Mouse (Mus musculus) E14TG2a.4 (cell line): ENCODE data around the gene Mphosph9.

ENCODE experiments used
- H3K27me3 ChIP-seq: 2 replicates; pipeline ENCODE4 v1.6.1; 2014; ENCODE audit warnings: low read length, control low read depth; ENCODE audit not compliant: insufficient read depth
- H3K36me3 ChIP-seq: 2 replicates; pipeline ENCODE4 v1.6.1; 2014; ENCODE audit warnings: low read length, control low read depth; ENCODE audit not compliant: insufficient read depth
- H3K4me1 ChIP-seq: replicated peaks from 2 replicates; pipeline ENCODE4 v1.6.1; 2014; ENCODE audit warnings: low read depth, low read length, control low read depth
- H3K4me3 ChIP-seq: replicated peaks from 2 replicates; pipeline ENCODE4 v1.5.1; 2014; ENCODE audit warnings: mild to moderate bottlenecking, low read length
- H3K9me3 ChIP-seq: 2 replicates; pipeline ENCODE4 v1.6.1; 2014; ENCODE audit warnings: low read length, control low read depth
- CTCF ChIP-seq: conservative IDR thresholded peaks from 2 replicates; pipeline ENCODE4 v1.5.1; 2014; ENCODE audit warnings: low read length
- NANOG ChIP-seq: IDR thresholded peaks from 2 replicates; pipeline ENCODE4 v1.6.1; 2014; ENCODE audit warnings: borderline replicate concordance, low read length, mixed read lengths
- POU5F1 ChIP-seq: IDR thresholded peaks from 2 replicates; pipeline ENCODE4 v1.6.1; 2014; ENCODE audit warnings: low read length, borderline replicate concordance

Mphosph9 gene

DNA sequence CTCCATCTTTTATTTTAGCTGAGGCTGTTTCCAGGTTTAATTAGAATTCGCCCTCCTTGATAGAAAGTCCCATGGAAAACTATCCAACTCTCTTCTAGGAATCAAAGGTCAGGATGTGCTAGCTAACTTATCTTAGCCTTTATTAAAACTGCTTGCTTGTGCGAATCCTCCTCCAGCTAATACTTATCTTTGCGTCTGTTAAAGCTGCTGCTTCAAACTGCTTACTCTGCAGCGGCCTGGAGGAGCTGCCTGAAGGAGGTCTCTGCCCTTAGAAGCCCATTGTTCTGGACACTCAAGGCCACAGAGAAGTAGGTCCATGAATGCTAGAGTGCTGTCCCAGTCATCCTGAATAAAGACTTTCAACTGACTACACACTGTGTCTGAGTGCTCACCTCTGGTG is 31.3 kb downstream of the Mphosph9 start:
- H3K27me3 ChIP-seq: no peaks in the 10 kb centered on the region
- H3K9me3 ChIP-seq: no peaks in the 10 kb centered on the region
- H3K36me3 ChIP-seq: peaks cover 69% of the 10 kb centered on the region
- H3K4me3 ChIP-seq: no peak overlapping the region
- H3K4me1 ChIP-seq: no peaks in the 10 kb centered on the region
- TF ChIP-seq POU5F1 (no peak), NANOG (no peak), CTCF (no peak)

DNA sequence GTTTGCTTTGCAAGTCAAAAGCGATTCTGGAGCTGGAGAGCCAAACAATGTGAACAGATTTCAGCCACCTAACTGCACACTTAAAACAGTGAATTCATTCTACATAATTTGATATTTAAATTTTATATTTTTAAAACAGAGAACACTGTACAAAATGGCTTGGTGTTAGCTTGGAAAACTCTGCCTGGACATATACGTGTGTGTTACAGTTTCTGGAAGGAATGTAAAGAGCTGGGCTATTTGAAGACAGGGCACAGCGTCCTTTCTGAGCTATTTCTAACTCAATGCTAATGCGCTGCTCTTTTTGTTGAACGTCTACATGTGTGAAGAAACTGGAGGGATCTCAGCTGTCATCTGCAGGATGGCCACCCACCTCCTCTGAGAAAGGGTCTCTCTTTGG is 33.8 kb downstream of the Mphosph9 start:
- TF ChIP-seq CTCF (no peak), POU5F1 (no peak), NANOG (no peak)
- no peaks in the 10 kb centered on the region for H3K9me3 ChIP-seq
- H3K27me3 ChIP-seq: no peaks in the 10 kb centered on the region
- peaks cover 83% of the 10 kb centered on the region for H3K36me3 ChIP-seq
- H3K4me3 ChIP-seq: no peak overlapping the region
- H3K4me1 ChIP-seq: no peaks in the 10 kb centered on the region

- TF ChIP-seq NANOG (no peak), POU5F1 (no peak), CTCF (no peak)
These were observed 37.6 kb downstream of the Mphosph9 start for GRCm38 (mm10) chr5:124290216-124290615.

GRCm38 (mm10) chr5:124287616-124288247 is 40.0 kb downstream of the Mphosph9 start:
- no peak for TF ChIP-seq NANOG
- peak; percentile 65 for TF ChIP-seq CTCF
- Histone ChIP-seq H3K4me3 (no peak overlapping the region), H3K36me3 (peaks cover 75% of the 10 kb centered on the region), H3K4me1 (no peaks in the 10 kb centered on the region), H3K9me3 (no peaks in the 10 kb centered on the region), H3K27me3 (no peaks in the 10 kb centered on the region)

More at GRCm38 (mm10) chr5:124290216-124290615, 37.6 kb downstream of the Mphosph9 start:
- H3K9me3 ChIP-seq: no peaks in the 10 kb centered on the region
- H3K4me1 ChIP-seq: no peaks in the 10 kb centered on the region
- H3K36me3 ChIP-seq: peaks cover 78% of the 10 kb centered on the region
- no peak overlapping the region for H3K4me3 ChIP-seq
- no peaks in the 10 kb centered on the region for H3K27me3 ChIP-seq

GRCm38 (mm10) chr5:124284330-124284729 is 43.4 kb downstream of the Mphosph9 start:
- TF ChIP-seq CTCF (no peak; the same call in 1 of the 2 replicates), POU5F1 (no peak), NANOG (no peak)
- H3K36me3 ChIP-seq: peaks cover 62% of the 10 kb centered on the region
- no peak overlapping the region for H3K4me3 ChIP-seq

DNA sequence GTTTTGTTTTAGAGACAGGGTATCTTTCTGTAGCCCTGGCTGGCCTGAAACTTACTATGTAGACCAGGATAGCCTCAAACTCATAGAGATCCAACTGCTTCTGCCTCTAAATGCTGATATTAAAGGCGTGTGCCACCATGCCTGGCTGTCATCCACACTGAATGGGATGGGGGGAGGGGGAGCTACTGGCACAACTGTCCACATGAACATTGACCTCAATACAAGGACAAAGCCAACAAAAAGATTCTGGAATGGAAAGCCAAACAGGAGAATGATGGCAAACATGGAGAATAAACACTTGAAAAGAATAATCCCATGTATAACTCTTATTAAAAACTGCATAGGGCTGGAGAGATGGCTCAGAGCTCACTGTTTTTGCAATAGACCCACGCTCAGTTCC is 44.9 kb downstream of the Mphosph9 start:
- Histone ChIP-seq H3K4me1 (peaks cover 4% of the 10 kb centered on the region; the same call in 1 of the 2 replicates), H3K27me3 (no peaks in the 10 kb centered on the region), H3K9me3 (peaks cover 7% of the 10 kb centered on the region), H3K4me3 (no peak overlapping the region), H3K36me3 (peaks cover 72% of the 10 kb centered on the region)
- TF ChIP-seq NANOG (no peak), POU5F1 (no peak), CTCF (no peak)

More at GRCm38 (mm10) chr5:124284330-124284729, 43.4 kb downstream of the Mphosph9 start:
- Histone ChIP-seq H3K27me3 (no peaks in the 10 kb centered on the region), H3K9me3 (no peaks in the 10 kb centered on the region), H3K4me1 (peaks cover 4% of the 10 kb centered on the region; the same call in 1 of the 2 replicates)

GRCm38 (mm10) chr5:124270226-124270625 is 57.5 kb downstream of the Mphosph9 start:
- Histone ChIP-seq H3K9me3 (peaks cover 54% of the 10 kb centered on the region), H3K4me1 (no peaks in the 10 kb centered on the region), H3K36me3 (peaks cover 48% of the 10 kb centered on the region), H3K4me3 (peak overlapping the region; percentile 37; the same call in 1 of the 2 replicates), H3K27me3 (no peaks in the 10 kb centered on the region)
- TF ChIP-seq POU5F1 (no peak), CTCF (no peak), NANOG (no peak)

GRCm38 (mm10) chr5:124269661-124270060 is 58.1 kb downstream of the Mphosph9 start:
- Histone ChIP-seq H3K36me3 (peaks cover 46% of the 10 kb centered on the region), H3K9me3 (peaks cover 48% of the 10 kb centered on the region), H3K27me3 (no peaks in the 10 kb centered on the region), H3K4me1 (no peaks in the 10 kb centered on the region), H3K4me3 (no peak overlapping the region)
- no peak for TF ChIP-seq NANOG
- no peak for TF ChIP-seq CTCF
- TF ChIP-seq POU5F1: no peak

DNA sequence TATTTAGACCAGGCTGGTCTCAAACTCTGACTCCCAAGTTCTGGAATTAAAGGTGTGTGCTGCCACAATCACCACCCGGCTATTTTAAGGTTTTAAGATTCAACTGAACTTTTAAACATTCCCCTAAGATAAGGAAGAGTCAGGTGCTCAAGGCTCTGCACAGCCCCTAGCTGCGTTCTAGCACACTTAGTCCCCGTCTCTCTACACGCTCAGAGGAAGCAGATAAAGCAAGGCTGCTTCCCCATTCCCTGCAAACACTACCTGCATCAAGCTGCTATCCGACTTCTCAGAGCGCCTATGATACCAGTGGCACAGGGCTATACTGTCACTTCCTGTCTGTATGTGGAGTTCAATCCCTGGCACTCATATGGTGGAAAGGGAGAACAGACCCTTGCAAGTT is 60.1 kb downstream of the Mphosph9 start:
- Histone ChIP-seq H3K27me3 (no peaks in the 10 kb centered on the region), H3K9me3 (peaks cover 42% of the 10 kb centered on the region), H3K4me1 (peaks cover 15% of the 10 kb centered on the region), H3K36me3 (peaks cover 55% of the 10 kb centered on the region), H3K4me3 (no peak overlapping the region)
- TF ChIP-seq NANOG (no peak), POU5F1 (no peak), CTCF (no peak)
